Mouse (Mus musculus): ENCODE measurements around the gene Naaa. TPM values are rescaled to one million over a fixed set of nuclear protein-coding genes. Genes with fewer than 3 reads are reported as not detected.

Naaa gene
- polyA plus RNA-seq, 1 experiment from 2014 or later: 19.5 TPM

GRCm38 (mm10) chr5:92240769-92241168 lies 37.2 kb downstream of the Naaa start:
- Histone ChIP-seq H3K27ac (no peak overlapping the region), H3K4me3 (ENCODE audit: inconsistent target) (no peak overlapping the region), H3K36me3 (ENCODE audit: inconsistent target) (no peaks in the 10 kb centered on the region), H3K79me2 (ENCODE audit: inconsistent target) (no peaks in the 10 kb centered on the region)
- WGBS (ENCODE audit: missing documents): 95% methylated on average over 12 of the region's 12 CpGs

- no peaks in the 10 kb centered on the region for H3K36me3 ChIP-seq (ENCODE audit: inconsistent target)
- H3K4me3 ChIP-seq (ENCODE audit: inconsistent target): no peak overlapping the region
- no peaks in the 10 kb centered on the region for H3K79me2 ChIP-seq (ENCODE audit: inconsistent target)
- no peak overlapping the region for H3K27ac ChIP-seq
- WGBS (ENCODE audit: missing documents): 50% methylated on average over 29 of the region's 29 CpGs
Observed at GRCm38 (mm10) chr5:92239333-92240232, 38.4 kb downstream of the Naaa start.

GRCm38 (mm10) chr5:92234939-92235557 lies 42.9 kb downstream of the Naaa start:
- Histone ChIP-seq H3K79me2 (ENCODE audit: inconsistent target) (no peaks in the 10 kb centered on the region), H3K36me3 (ENCODE audit: inconsistent target) (no peaks in the 10 kb centered on the region), H3K4me3 (ENCODE audit: inconsistent target) (no peak overlapping the region), H3K27ac (no peak overlapping the region)
- 4% methylated on average over 5 of the region's 5 CpGs for WGBS (ENCODE audit: missing documents)

DNA sequence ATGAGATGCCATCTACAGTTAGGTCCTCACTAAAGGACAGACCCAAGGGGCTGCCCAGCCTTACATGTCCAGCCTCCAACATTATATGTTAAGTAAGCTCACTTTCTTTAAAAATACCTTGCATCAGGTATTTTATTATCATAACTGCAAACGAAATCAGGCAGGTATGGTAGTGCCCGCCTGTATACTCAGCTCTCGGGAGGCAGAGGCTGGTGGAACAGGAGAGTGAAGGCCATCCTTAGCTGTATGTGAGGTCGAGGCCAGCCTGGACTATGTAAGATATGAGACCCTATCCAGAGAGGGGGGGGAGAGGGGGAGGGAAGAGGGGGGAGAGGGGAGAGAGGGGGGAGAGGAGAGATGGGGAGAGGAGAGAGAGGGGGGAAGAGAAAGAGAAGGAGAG lies 44.6 kb downstream of the Naaa start:
- 93% methylated on average over 4 of the region's 4 CpGs for WGBS (ENCODE audit: missing documents)
- H3K79me2 ChIP-seq (ENCODE audit: inconsistent target): no peaks in the 10 kb centered on the region
- no peaks in the 10 kb centered on the region for H3K36me3 ChIP-seq (ENCODE audit: inconsistent target)
- no peak overlapping the region for H3K27ac ChIP-seq
- no peak overlapping the region for H3K4me3 ChIP-seq (ENCODE audit: inconsistent target)

GRCm38 (mm10) chr5:92231836-92232235 lies 46.1 kb downstream of the Naaa start:
- H3K4me3 ChIP-seq (ENCODE audit: inconsistent target): no peak overlapping the region
- H3K36me3 ChIP-seq (ENCODE audit: inconsistent target): no peaks in the 10 kb centered on the region
- no peaks in the 10 kb centered on the region for H3K79me2 ChIP-seq (ENCODE audit: inconsistent target)
- H3K27ac ChIP-seq: no peak overlapping the region
- WGBS (ENCODE audit: missing documents): 83% methylated on average over 10 of the region's 10 CpGs

DNA sequence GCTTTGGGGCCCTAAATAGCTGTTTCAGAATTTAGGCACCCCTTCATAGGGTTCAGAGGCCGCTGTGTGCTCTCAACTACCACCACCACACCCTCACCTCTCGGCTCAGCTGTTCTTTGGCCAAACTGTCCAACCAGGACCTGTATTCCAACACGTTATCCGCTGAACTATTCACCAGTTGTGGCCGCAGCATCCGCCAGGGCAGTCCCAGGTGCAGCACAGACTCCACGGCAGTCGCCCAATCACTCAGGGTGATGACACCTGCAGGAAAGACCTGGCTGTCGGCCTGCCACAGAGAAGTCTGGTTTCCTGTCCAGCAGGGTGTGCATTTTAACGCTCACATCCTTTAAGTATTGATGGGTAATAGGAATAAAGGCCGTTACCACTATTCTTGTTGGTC lies 47.7 kb downstream of the Naaa start:
- 87% methylated on average over 11 of the region's 11 CpGs for WGBS (ENCODE audit: missing documents)
- no peaks in the 10 kb centered on the region for H3K36me3 ChIP-seq (ENCODE audit: inconsistent target)
- no peak overlapping the region for H3K4me3 ChIP-seq (ENCODE audit: inconsistent target)
- no peaks in the 10 kb centered on the region for H3K79me2 ChIP-seq (ENCODE audit: inconsistent target)
- no peak overlapping the region for H3K27ac ChIP-seq

- H3K79me2 ChIP-seq (ENCODE audit: inconsistent target): no peaks in the 10 kb centered on the region
- H3K36me3 ChIP-seq (ENCODE audit: inconsistent target): no peaks in the 10 kb centered on the region
- no peak overlapping the region for H3K4me3 ChIP-seq (ENCODE audit: inconsistent target)
- WGBS (ENCODE audit: missing documents): 98% methylated on average over 3 of the region's 3 CpGs
- H3K27ac ChIP-seq: no peak overlapping the region
Observed at GRCm38 (mm10) chr5:92229514-92229913, 48.5 kb downstream of the Naaa start.

- H3K4me3 ChIP-seq (ENCODE audit: inconsistent target): no peak overlapping the region
- 74% methylated on average over 10 of the region's 10 CpGs for WGBS (ENCODE audit: missing documents)
- no peaks in the 10 kb centered on the region for H3K79me2 ChIP-seq (ENCODE audit: inconsistent target)
- H3K27ac ChIP-seq: no peak overlapping the region
- H3K36me3 ChIP-seq (ENCODE audit: inconsistent target): no peaks in the 10 kb centered on the region
Observed at GRCm38 (mm10) chr5:92228776-92229175, 49.2 kb downstream of the Naaa start.

DNA sequence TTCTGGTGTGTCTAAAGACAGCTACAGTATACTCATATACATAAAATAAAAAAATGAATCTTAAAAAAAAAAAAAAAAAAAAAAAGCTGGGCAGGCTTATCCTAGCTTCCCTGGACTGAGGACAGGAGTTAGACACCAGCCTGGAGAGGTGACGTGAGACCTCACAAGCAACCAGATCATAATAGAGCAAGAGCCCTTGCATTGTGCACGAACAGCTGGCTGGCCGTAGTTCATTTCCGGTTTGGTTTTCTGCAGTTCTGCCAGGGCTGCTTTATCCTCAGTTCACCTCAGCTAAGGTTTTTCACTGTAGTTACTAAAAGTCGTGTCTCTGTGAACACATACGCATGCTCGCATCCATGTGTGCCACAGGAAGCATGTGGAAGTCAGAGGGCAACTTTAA lies 50.2 kb downstream of the Naaa start:
- 60% methylated on average over 7 of the region's 7 CpGs for WGBS (ENCODE audit: missing documents)
- H3K27ac ChIP-seq: no peak overlapping the region
- H3K79me2 ChIP-seq (ENCODE audit: inconsistent target): no peaks in the 10 kb centered on the region
- no peaks in the 10 kb centered on the region for H3K36me3 ChIP-seq (ENCODE audit: inconsistent target)
- H3K4me3 ChIP-seq (ENCODE audit: inconsistent target): no peak overlapping the region

DNA sequence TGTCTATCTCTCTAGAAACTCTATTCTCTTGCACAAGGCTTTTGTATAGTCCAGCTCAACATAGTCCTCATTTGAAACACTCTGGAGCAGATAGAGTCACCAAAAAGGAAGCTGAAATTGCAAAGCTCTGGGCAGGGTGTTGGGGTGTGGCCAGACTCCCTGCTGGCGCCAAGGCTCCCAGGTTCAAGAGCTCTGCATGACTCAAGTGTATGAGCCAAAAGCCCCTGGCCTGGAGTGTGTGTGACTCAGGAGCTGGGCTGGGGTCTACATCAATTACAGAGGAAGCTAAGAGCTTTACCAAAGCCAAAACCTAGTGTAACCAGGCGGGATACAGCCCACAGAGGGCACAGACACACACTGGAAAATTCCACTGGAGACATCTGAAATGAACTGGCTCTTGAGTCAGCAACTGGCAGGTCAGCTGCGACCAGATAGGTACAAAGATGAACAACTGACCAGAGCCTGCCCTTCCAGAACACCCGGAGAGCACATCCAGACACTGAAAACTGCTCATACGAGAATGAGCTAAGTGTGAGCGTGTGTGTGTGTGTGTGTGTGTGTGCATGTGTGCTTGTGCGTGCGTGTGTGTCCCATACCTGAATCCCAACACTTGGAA lies 57.6 kb downstream of the Naaa start:
- H3K27ac ChIP-seq: no peak overlapping the region
- 90% methylated on average over 7 of the region's 8 CpGs for WGBS (ENCODE audit: missing documents)
- H3K4me3 ChIP-seq (ENCODE audit: inconsistent target): no peak overlapping the region
- no peaks in the 10 kb centered on the region for H3K79me2 ChIP-seq (ENCODE audit: inconsistent target)
- no peaks in the 10 kb centered on the region for H3K36me3 ChIP-seq (ENCODE audit: inconsistent target)

DNA sequence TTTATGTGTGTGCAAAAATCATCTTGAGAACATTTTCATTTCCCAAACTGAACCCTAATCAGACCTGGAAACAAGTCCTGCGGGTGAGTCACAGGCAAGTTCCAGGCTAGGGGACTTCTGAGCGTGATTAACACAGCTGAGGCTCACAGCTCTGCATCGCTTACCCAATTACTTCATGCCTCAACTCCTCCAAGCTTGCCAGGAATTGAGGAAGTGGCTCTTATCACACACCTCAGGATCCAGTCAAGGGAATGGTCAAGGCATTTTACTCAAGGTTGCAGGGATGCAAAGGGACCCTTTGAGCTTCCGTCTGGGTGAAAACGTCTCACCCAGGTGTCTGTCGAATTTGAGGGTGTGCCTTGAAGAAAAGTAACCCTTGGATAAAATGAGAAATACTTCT lies 58.1 kb downstream of the Naaa start:
- WGBS (ENCODE audit: missing documents): 49% methylated on average over 6 of the region's 6 CpGs
- no peaks in the 10 kb centered on the region for H3K36me3 ChIP-seq (ENCODE audit: inconsistent target)
- H3K27ac ChIP-seq: no peak overlapping the region
- no peak overlapping the region for H3K4me3 ChIP-seq (ENCODE audit: inconsistent target)
- no peaks in the 10 kb centered on the region for H3K79me2 ChIP-seq (ENCODE audit: inconsistent target)

DNA sequence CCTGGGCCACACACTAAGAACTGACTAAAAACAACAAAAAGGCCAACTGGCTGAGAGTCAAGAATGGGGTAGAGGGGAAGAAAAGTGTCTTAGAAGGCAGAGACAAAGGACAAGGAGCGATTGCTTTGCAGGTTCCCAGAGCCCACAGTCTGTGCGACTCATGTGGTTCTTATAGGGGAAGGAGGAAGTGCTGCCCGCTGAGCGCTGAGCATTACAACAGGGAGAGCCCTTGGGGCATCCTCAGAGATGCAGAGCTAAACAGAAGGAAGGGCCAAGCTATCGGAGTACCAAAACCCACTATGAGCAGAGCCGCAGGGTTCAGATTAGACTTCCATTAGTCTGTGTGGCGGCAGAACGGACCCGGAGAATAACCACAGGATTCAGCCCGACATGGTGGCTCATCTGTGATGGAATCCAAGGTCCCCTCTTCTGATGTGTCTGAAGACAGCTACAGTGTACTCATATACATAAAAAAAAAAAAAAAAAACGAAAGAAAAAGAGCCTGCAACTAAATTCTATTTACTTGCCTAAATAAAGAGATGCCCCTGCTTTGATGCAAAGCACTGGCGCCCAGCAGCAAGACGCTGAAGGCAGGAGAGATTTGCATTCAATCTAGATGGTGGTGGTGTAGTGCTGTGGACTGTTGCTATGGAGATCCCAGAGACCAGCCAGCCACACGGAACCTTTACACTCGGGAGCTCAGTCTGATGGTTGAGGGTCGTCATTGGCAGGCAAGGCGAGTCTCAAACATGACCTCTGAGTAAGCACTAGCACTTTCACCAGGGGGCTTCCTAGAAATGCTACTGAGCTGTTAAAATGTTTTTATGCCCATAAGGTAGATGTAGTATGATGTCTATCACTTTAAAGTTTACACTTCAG lies 58.8 kb downstream of the Naaa start:
- Histone ChIP-seq H3K4me3 (ENCODE audit: inconsistent target) (no peak overlapping the region), H3K79me2 (ENCODE audit: inconsistent target) (no peaks in the 10 kb centered on the region), H3K36me3 (ENCODE audit: inconsistent target) (no peaks in the 10 kb centered on the region), H3K27ac (no peak overlapping the region)
- WGBS (ENCODE audit: missing documents): 66% methylated on average over 17 of the region's 17 CpGs

- H3K4me3 ChIP-seq (ENCODE audit: inconsistent target): no peak within 1 kb of the TSS
- no peak within 1 kb of the TSS for H3K27ac ChIP-seq
- no peaks in the 10 kb centered on the region for H3K79me2 ChIP-seq (ENCODE audit: inconsistent target)
- WGBS (ENCODE audit: missing documents): 78% methylated on average over 4 of the region's 4 CpGs
- H3K36me3 ChIP-seq (ENCODE audit: inconsistent target): no peaks in the 10 kb centered on the region
Observed at GRCm38 (mm10) chr5:92215308-92215707, 62.7 kb downstream of the Naaa start, which contains the start of gene U90926. Gene U90926 (minus strand): TSS chr5:92215408.

DNA sequence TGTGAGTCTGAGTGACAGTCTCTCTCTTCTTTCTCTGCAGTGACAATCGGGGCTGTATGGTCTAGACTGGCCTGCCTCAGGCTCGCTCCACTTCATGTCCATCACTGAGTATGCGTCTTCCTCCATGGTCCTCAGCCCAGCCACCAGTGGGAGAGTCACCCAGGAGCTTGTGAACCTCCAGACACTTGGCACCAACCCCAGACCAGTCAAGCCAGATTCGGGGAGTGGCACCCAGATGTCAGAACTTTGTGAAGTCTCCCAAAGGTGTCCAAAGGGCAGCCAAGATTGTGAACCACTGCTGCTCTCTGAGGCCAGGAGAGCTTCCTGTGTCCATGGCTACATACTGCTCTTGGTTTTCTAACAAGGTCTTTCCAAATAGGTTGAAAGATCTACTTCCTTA lies 65.7 kb downstream of the Naaa start:
- 91% methylated on average over 4 of the region's 4 CpGs for WGBS (ENCODE audit: missing documents)
- Histone ChIP-seq H3K4me3 (ENCODE audit: inconsistent target) (no peak overlapping the region), H3K36me3 (ENCODE audit: inconsistent target) (no peaks in the 10 kb centered on the region), H3K27ac (no peak overlapping the region), H3K79me2 (ENCODE audit: inconsistent target) (no peaks in the 10 kb centered on the region)

Measured in macrophage (primary cell).